Mouse (Mus musculus): ENCODE results near the gene Zfhx3.

DNA sequence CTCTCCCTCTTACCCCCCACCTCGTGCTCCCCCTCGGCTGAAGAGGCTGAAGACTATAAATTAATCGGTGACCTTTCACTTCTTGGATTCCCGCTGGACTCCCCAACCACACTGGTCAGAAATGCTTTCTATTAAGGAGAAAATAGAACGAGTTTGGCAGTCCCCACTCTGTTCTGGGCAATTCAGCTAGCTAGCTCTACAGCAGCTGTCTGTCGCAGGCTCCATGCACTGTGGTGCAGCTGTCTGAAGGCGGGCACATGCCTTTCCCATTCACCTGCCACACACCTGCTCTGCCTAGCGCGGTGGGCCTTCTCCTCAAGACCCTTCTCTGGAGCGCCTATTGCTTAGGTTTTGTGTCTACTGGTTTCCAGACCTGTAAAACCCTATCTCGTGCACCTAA lies 1000.7 kb downstream of the Zfhx3 start:
- TF ChIP-seq CTCF (IDR thresholded peaks at IDR 0.05 in 2 of 3, conservative IDR thresholded peaks at IDR 0.05 in 1 of 3; ENCODE audit: control insufficient read depth in 1 of 3, insufficient read depth in 1 of 3, low read depth in 2 of 3, low read length in 3 of 3, poor library complexity in 1 of 3, severe bottlenecking in 1 of 3): no peak
- TF ChIP-seq NELFE (IDR thresholded peaks at IDR 0.05; ENCODE audit: low read depth, low read length): no peak
- TF ChIP-seq TCF12 (IDR thresholded peaks at IDR 0.05; ENCODE audit: low read depth, low read length): no peak
- no peak for TF ChIP-seq JUND (IDR thresholded peaks at IDR 0.05; ENCODE audit: low read depth, low read length)
- no peak for TF ChIP-seq GATA1 (IDR thresholded peaks at IDR 0.05; ENCODE audit: low read depth, low read length)
- TF ChIP-seq HCFC1 (IDR thresholded peaks at IDR 0.05; ENCODE audit: low read depth, low read length): no peak
- no peak for TF ChIP-seq ZNF384 (IDR thresholded peaks at IDR 0.05; ENCODE audit: low read depth, low read length)
- TF ChIP-seq EP300 (IDR thresholded peaks at IDR 0.05; ENCODE audit: low read depth in 1 of 2, low read length in 2 of 2): no peak
- TF ChIP-seq BHLHE40 (IDR thresholded peaks at IDR 0.05; ENCODE audit: borderline replicate concordance, low read depth, low read length): no peak
- TF ChIP-seq POLR2A (IDR thresholded peaks at IDR 0.05; ENCODE audit: control insufficient read depth in 1 of 2, insufficient read depth in 1 of 2, low read depth in 1 of 2, low read length in 2 of 2, poor library complexity in 1 of 2): no peak
- TF ChIP-seq CHD1 (IDR thresholded peaks at IDR 0.05; ENCODE audit: low read depth, low read length): no peak
- TF ChIP-seq TAL1 (IDR thresholded peaks at IDR 0.05; ENCODE audit: low read length): no peak
- no peak for TF ChIP-seq E2F4 (IDR thresholded peaks at IDR 0.05; ENCODE audit: borderline replicate concordance, low read depth, low read length)

All from MEL (cell line).